Mouse (Mus musculus): ENCODE data around the gene Sik3.

Sik3 gene
- long read RNA-seq, experiment 1, partial matches to known transcripts, result 1 of 26 reads
- long read RNA-seq, experiment 1, other reads (novel, unspliced or antisense), result 25 of 26 reads
- long read RNA-seq, experiment 2, partial matches to known transcripts, result 0 of 55 reads
- long read RNA-seq, experiment 2, other reads (novel, unspliced or antisense), result 55 of 55 reads

- intact Hi-C loops (cut with DNase I), result loop anchor here (5.0 kb wide), 1 partner anchor 110 kb away; no protein-coding TSS in a partner anchor
Measured at GRCm38 (mm10) chr9:46012091-46013008, at the start of gene Sik3, which contains the start of gene Pafah1b2. Sik3 (plus strand) TSS chr9:46012820. Pafah1b2 (minus strand) TSS chr9:46012690.

GRCm38 (mm10) chr9:45963577-45963976 is 49.0 kb upstream of the Sik3 start:
- intact Hi-C loops (cut with DNase I), result no loop called here

GRCm38 (mm10) chr9:45976884-45977283 is 35.7 kb upstream of the Sik3 start:
- intact Hi-C loops (cut with DNase I), result no loop called here

- intact Hi-C loops (cut with DNase I), result no loop called here
Measured at GRCm38 (mm10) chr9:45979778-45980177, 32.8 kb upstream of the Sik3 start.

- intact Hi-C loops (cut with DNase I), result no loop called here
Measured at GRCm38 (mm10) chr9:45980611-45981010, 32.0 kb upstream of the Sik3 start.

- intact Hi-C loops (cut with DNase I), result no loop called here
Measured at GRCm38 (mm10) chr9:45981331-45981730, 31.3 kb upstream of the Sik3 start.

GRCm38 (mm10) chr9:45983676-45984408 is 28.8 kb upstream of the Sik3 start:
- intact Hi-C loops (cut with DNase I), result no loop called here

GRCm38 (mm10) chr9:45984409-45985228 is 28.0 kb upstream of the Sik3 start:
- intact Hi-C loops (cut with DNase I), result no loop called here

- intact Hi-C loops (cut with DNase I), result no loop called here
Measured at GRCm38 (mm10) chr9:45985229-45985567, 27.4 kb upstream of the Sik3 start.

- intact Hi-C loops (cut with DNase I), result no loop called here
Measured at GRCm38 (mm10) chr9:45999009-45999408, 13.6 kb upstream of the Sik3 start.

- intact Hi-C loops (cut with DNase I), result loop anchor here (2.0 to 5.0 kb wide), 2 partner anchors 189 to 244 kb away; no protein-coding TSS in a partner anchor
Measured at GRCm38 (mm10) chr9:46003729-46004128, 8.9 kb upstream of the Sik3 start.

- intact Hi-C loops (cut with DNase I), result loop anchor here (5.0 kb wide), 1 partner anchor 243 kb away; no protein-coding TSS in a partner anchor
Measured at GRCm38 (mm10) chr9:46004529-46004928, 8.1 kb upstream of the Sik3 start.

- intact Hi-C loops (cut with DNase I), result no loop called here
Measured at GRCm38 (mm10) chr9:46006224-46006623, 6.4 kb upstream of the Sik3 start.

GRCm38 (mm10) chr9:46008931-46009668 is 3.5 kb upstream of the Sik3 start:
- intact Hi-C loops (cut with DNase I), result loop anchor here (2.0 kb wide), 1 partner anchor 182 kb away; no protein-coding TSS in a partner anchor

- intact Hi-C loops (cut with DNase I), result loop anchor here (2.0 kb wide), 1 partner anchor 181 kb away; no protein-coding TSS in a partner anchor
Measured at GRCm38 (mm10) chr9:46009669-46009983, 3.0 kb upstream of the Sik3 start.

- intact Hi-C loops (cut with DNase I), result loop anchor here (5.0 kb wide), 1 partner anchor 111 kb away; no protein-coding TSS in a partner anchor
Measured at GRCm38 (mm10) chr9:46011094-46011970, 1.3 kb upstream of the Sik3 start.

GRCm38 (mm10) chr9:46013009-46013586 is 478 bp downstream of the Sik3 start:
- intact Hi-C loops (cut with DNase I), result loop anchor here (5.0 kb wide), 1 partner anchor 109 kb away; no protein-coding TSS in a partner anchor

GRCm38 (mm10) chr9:46013616-46014015 is 996 bp downstream of the Sik3 start:
- intact Hi-C loops (cut with DNase I), result loop anchor here (5.0 kb wide), 1 partner anchor 109 kb away; no protein-coding TSS in a partner anchor

Data from adrenal gland (tissue).